Mouse (Mus musculus) limb, embryonic 10.5 days (tissue): ENCODE results near the gene Dnah8. TPM values are rescaled to one million over a fixed set of nuclear protein-coding genes. Genes with fewer than 3 reads are reported as not detected.
"Not testable (repeated sequence)": the region's sequence is repeated elsewhere in the genome, so short reads cannot be mapped to it uniquely, and the experiment has no call there.

Source experiments
- DNase-seq: peaks from one replicate; pipeline ENCODE4 v3.0.0-alpha.2; 2017; ENCODE audit warnings: low spot score
- H3K27ac ChIP-seq: fragments of 300-500 bp; sonication (generic); 2 replicates; pipeline ENCODE4 v1.5.1; 2016; ENCODE audit warnings: mild to moderate bottlenecking
- H3K27me3 ChIP-seq: fragments of 300-500 bp; sonication (generic); 2 replicates; pipeline ENCODE4 v1.6.1; 2016; ENCODE audit warnings: low read depth, mild to moderate bottlenecking; ENCODE audit not compliant: poor library complexity, severe bottlenecking
- H3K36me3 ChIP-seq: fragments of 300-500 bp; sonication (generic); 2 replicates; pipeline ENCODE4 v1.6.1; 2016; ENCODE audit warnings: mild to moderate bottlenecking, moderate library complexity
- H3K4me1 ChIP-seq: fragments of 300-500 bp; sonication (generic); 2 replicates; pipeline ENCODE4 v1.6.1; 2016
- H3K4me3 ChIP-seq: fragments of 300-500 bp; sonication (generic); 2 replicates; pipeline ENCODE4 v1.5.1; 2016; ENCODE audit warnings: mild to moderate bottlenecking, moderate library complexity
- H3K9me3 ChIP-seq: fragments of 300-500 bp; sonication (generic); replicated peaks from 2 replicates; pipeline ENCODE4 v1.6.1; 2016; ENCODE audit warnings: mild to moderate bottlenecking
- WGBS: fragments of 180-500 bp; shearing (Covaris S2); methylation state at CpG from one replicate; pipeline ENCODE4 v1.1.7; 2016; 5-methylcytosine and 5-hydroxymethylcytosine counted together
- polyA plus RNA-seq: library from polyadenylated mRNA; unstranded; fragments of >200 nt; fragmentation: Nextera tagmentation; extraction: Ambion mirVana; gene quantifications from 2 replicates; pipeline ENCODE4 v1.2.1, GENCODE M21; 2016

Dnah8 gene
- polyA plus RNA-seq: 0.49 and 0.51 TPM in 2 replicates

- not testable (repeated sequence) for H3K27ac ChIP-seq, H3K4me1 ChIP-seq, DNase-seq, H3K36me3 ChIP-seq, H3K4me3 ChIP-seq, H3K9me3 ChIP-seq, H3K27me3 ChIP-seq
- no CpG with 5 or more reads among the region's 20 CpGs for WGBS
Observed at GRCm38 (mm10) chr17:30624132-30624531, at the start of gene Dnah8. Gene Dnah8 (plus strand): TSS chr17:30624354.

- Histone ChIP-seq H3K4me3 (peak overlapping the region; percentile 90; the same call in 1 of the 2 replicates), H3K27ac (no peak overlapping the region)
- 84% methylated on average over 8 of the region's 8 CpGs for WGBS
Observed at GRCm38 (mm10) chr17:30574783-30575075, 49.4 kb upstream of the Dnah8 start.

GRCm38 (mm10) chr17:30575121-30575904, 48.8 kb upstream of the Dnah8 start:
- Histone ChIP-seq H3K4me3 (peak overlapping the region; percentile 90), H3K27me3 (no peaks in the 10 kb centered on the region), H3K27ac (peak overlapping the region; percentile 93), H3K36me3 (0 out of 2 replicates have a peak, but pooled peaks cover 2% of the 10 kb centered on the region), H3K4me1 (peaks cover 23% of the 10 kb centered on the region), H3K9me3 (no peaks in the 10 kb centered on the region)
- 9% methylated on average over 35 of the region's 35 CpGs for WGBS
- DNase-seq: no peak

More at GRCm38 (mm10) chr17:30574783-30575075, 49.4 kb upstream of the Dnah8 start:
- 0 out of 2 replicates have a peak, but pooled peaks cover 2% of the 10 kb centered on the region for H3K36me3 ChIP-seq
- no peaks in the 10 kb centered on the region for H3K9me3 ChIP-seq
- DNase-seq: no peak
- peaks cover 23% of the 10 kb centered on the region for H3K4me1 ChIP-seq
- no peaks in the 10 kb centered on the region for H3K27me3 ChIP-seq

GRCm38 (mm10) chr17:30575941-30576773, 48.0 kb upstream of the Dnah8 start, which contains the start of gene Btbd9:
Gene Btbd9 (minus strand): TSS chr17:30576488.
- under 1% methylated on average over 80 of the region's 94 CpGs for WGBS

GRCm38 (mm10) chr17:30576946-30577345, 47.2 kb upstream of the Dnah8 start:
- 0 out of 2 replicates have a peak, but pooled peaks cover 2% of the 10 kb centered on the region for H3K36me3 ChIP-seq
- peaks cover 23% of the 10 kb centered on the region for H3K4me1 ChIP-seq
- peak overlapping the region; percentile 90 for H3K4me3 ChIP-seq
- H3K27ac ChIP-seq: peak overlapping the region; percentile 93
- H3K9me3 ChIP-seq: no peaks in the 10 kb centered on the region
- no peaks in the 10 kb centered on the region for H3K27me3 ChIP-seq
- DNase-seq: no peak
- WGBS: 62% methylated on average over 12 of the region's 12 CpGs

More at GRCm38 (mm10) chr17:30575941-30576773, 48.0 kb upstream of the Dnah8 start, which contains the start of gene Btbd9:
- peak within 1 kb of the TSS; percentile 90 for H3K4me3 ChIP-seq
- DNase-seq: peak; percentile 93
- H3K36me3 ChIP-seq: 0 out of 2 replicates have a peak, but pooled peaks cover 2% of the 10 kb centered on the region
- no peaks in the 10 kb centered on the region for H3K9me3 ChIP-seq
- peak within 1 kb of the TSS; percentile 93 for H3K27ac ChIP-seq
- H3K27me3 ChIP-seq: no peaks in the 10 kb centered on the region
- H3K4me1 ChIP-seq: peaks cover 23% of the 10 kb centered on the region

GRCm38 (mm10) chr17:30580781-30581180, 43.4 kb upstream of the Dnah8 start:
- 69% methylated on average over 1 of the region's 1 CpGs for WGBS
- H3K4me1 ChIP-seq: peaks cover 6% of the 10 kb centered on the region
- no peaks in the 10 kb centered on the region for H3K27me3 ChIP-seq
- no peak overlapping the region for H3K27ac ChIP-seq
- H3K9me3 ChIP-seq: no peaks in the 10 kb centered on the region
- H3K4me3 ChIP-seq: no peak overlapping the region
- no peak for DNase-seq
- 0 out of 2 replicates have a peak, but pooled peaks cover 2% of the 10 kb centered on the region for H3K36me3 ChIP-seq

GRCm38 (mm10) chr17:30581201-30581600, 43.0 kb upstream of the Dnah8 start:
- WGBS: 84% methylated on average over 6 of the region's 6 CpGs
- no peak overlapping the region for H3K27ac ChIP-seq
- no peak overlapping the region for H3K4me3 ChIP-seq
- H3K9me3 ChIP-seq: no peaks in the 10 kb centered on the region
- no peak for DNase-seq
- peaks cover 6% of the 10 kb centered on the region for H3K4me1 ChIP-seq
- 0 out of 2 replicates have a peak, but pooled peaks cover 2% of the 10 kb centered on the region for H3K36me3 ChIP-seq
- H3K27me3 ChIP-seq: no peaks in the 10 kb centered on the region

- no peak overlapping the region for H3K27ac ChIP-seq
- no peaks in the 10 kb centered on the region for H3K9me3 ChIP-seq
- DNase-seq: no peak
- no peaks in the 10 kb centered on the region for H3K4me1 ChIP-seq
- H3K4me3 ChIP-seq: no peak overlapping the region
- 0 out of 2 replicates have a peak, but pooled peaks cover 2% of the 10 kb centered on the region for H3K36me3 ChIP-seq
- 87% methylated on average over 3 of the region's 3 CpGs for WGBS
- no peaks in the 10 kb centered on the region for H3K27me3 ChIP-seq
Observed at GRCm38 (mm10) chr17:30582313-30582712, 41.8 kb upstream of the Dnah8 start.

GRCm38 (mm10) chr17:30583258-30584001, 40.7 kb upstream of the Dnah8 start:
- no peak for DNase-seq
- H3K9me3 ChIP-seq: no peaks in the 10 kb centered on the region
- no peak overlapping the region for H3K4me3 ChIP-seq
- 0 out of 2 replicates have a peak, but pooled peaks cover 2% of the 10 kb centered on the region for H3K36me3 ChIP-seq
- WGBS: 77% methylated on average over 2 of the region's 2 CpGs
- no peaks in the 10 kb centered on the region for H3K4me1 ChIP-seq
- no peak overlapping the region for H3K27ac ChIP-seq
- H3K27me3 ChIP-seq: no peaks in the 10 kb centered on the region

GRCm38 (mm10) chr17:30590417-30591198, 33.5 kb upstream of the Dnah8 start:
- H3K36me3 ChIP-seq: peaks cover 33% of the 10 kb centered on the region
- peak; percentile 51 for DNase-seq
- H3K4me3 ChIP-seq: no peak overlapping the region
- H3K27me3 ChIP-seq: no peaks in the 10 kb centered on the region
- peaks cover 9% of the 10 kb centered on the region for H3K4me1 ChIP-seq
- WGBS: 68% methylated on average over 17 of the region's 17 CpGs
- H3K27ac ChIP-seq: no peak overlapping the region
- H3K9me3 ChIP-seq: no peaks in the 10 kb centered on the region

- peak overlapping the region; percentile 19; the same call in 1 of the 2 replicates for H3K27ac ChIP-seq
- no peak overlapping the region for H3K4me3 ChIP-seq
- peaks cover 9% of the 10 kb centered on the region for H3K4me1 ChIP-seq
- H3K36me3 ChIP-seq: peaks cover 70% of the 10 kb centered on the region
- 61% methylated on average over 5 of the region's 5 CpGs for WGBS
- no peaks in the 10 kb centered on the region for H3K27me3 ChIP-seq
- DNase-seq: no peak
- no peaks in the 10 kb centered on the region for H3K9me3 ChIP-seq
Observed at GRCm38 (mm10) chr17:30594407-30594806, 29.7 kb upstream of the Dnah8 start.
